Mouse (Mus musculus): ENCODE data around the gene Mefv. TPM values are rescaled to one million over a fixed set of nuclear protein-coding genes. Genes with fewer than 3 reads are reported as not detected.
"Not testable (repeated sequence)": the region's sequence is repeated elsewhere in the genome, so short reads cannot be mapped to it uniquely, and the experiment has no call there.

Gene Mefv
- not detected for total RNA-seq (2021)
- long read RNA-seq = 0 reads

DNA sequence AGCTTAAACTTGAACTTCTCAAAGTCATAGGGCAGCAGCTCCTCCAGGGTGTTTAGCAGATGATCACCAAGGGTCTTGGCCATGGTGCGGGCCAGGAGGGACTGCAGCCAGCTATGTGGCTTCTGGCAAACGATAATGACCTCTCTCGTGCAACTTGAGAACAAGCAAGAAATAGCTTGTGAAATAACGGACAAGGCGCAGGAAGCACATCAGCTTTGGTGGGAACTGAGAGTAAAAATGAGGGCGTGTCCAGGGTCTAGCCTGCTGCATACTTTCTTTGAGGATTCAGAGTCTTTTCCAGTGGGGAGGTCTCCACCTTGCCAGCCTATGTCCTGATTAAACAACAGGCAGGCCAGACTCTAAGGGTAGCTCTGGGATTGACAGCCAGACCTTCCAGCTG lies at the start of gene Mefv:
Gene Mefv (minus strand): TSS at position 118 of the 400 bp plus-strand sequence.
- no peak for DNase-seq (ENCODE audit: low spot score in 2 of 2)

DNA sequence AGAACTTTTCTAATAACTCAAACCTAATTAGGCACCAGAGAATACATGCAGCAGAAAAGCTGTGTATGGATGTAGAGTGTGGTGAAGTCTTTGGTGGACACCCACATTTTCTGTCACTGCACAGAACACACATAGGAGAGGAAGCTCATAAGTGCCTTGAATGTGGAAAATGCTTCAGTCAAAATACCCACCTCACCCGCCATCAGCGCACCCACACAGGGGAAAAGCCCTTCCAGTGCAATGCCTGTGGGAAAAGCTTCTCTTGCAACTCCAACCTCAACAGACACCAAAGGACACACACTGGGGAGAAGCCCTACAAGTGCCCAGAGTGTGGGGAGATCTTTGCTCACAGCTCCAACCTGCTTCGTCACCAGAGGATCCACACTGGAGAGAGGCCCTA lies 31.1 kb upstream of the Mefv start:
- no peak for DNase-seq (ENCODE audit: low spot score in 2 of 2)

- DNase-seq (ENCODE audit: low spot score in 2 of 2) = no peak
Measured at GRCm38 (mm10) chr16:3745656-3746055, 27.8 kb upstream of the Mefv start.

DNA sequence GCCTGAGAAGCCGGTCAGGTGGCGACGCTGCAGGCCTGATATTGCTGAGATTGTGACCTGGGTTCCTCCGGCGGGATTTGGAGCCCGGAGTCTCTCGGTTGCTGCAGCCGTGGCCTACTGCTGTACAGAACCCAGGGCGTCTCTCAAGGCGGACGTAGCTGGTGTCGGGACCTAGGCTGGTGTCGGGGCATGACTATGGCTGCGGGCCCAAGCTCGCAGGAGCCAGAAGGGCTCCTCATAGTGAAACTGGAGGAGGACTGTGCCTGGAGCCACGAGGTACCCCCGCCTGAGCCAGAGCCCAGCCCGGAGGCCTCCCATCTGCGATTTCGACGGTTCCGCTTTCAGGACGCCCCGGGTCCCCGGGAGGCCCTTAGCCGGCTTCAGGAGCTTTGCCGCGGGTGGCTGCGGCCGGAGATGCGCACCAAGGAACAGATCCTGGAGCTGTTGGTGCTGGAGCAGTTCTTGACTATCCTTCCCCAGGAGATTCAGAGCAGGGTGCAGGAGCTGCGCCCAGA lies 26.3 kb upstream of the Mefv start:
- DNase-seq (ENCODE audit: low spot score in 2 of 2) = no peak

GRCm38 (mm10) chr16:3743503-3744185 lies 25.7 kb upstream of the Mefv start, which contains the start of gene Zfp263:
Gene Zfp263, plus strand, starts transcription at chr16:3744093.
- DNase-seq (ENCODE audit: low spot score in 2 of 2) = peak; percentile 90 to 96

DNA sequence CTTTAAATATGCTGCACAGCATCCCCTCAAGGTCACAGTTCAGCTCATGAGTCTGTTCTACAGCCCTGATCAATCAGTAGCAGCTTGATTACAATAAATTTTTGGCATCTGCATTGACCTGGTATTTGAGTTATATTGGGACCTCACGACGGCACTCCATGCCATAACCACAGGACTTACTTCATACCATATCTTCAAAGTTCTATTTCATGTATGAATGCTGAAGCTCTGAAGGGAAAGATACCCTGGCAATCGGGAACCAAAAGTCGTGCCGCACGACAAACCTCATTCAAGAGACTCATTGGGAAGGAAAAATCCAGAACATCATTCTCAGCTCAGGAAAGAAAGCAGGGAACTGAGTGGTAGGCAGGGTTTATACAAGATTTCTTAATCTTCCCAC lies 24.6 kb upstream of the Mefv start:
- DNase-seq (ENCODE audit: low spot score in 2 of 2) = no peak

- no peak for DNase-seq (ENCODE audit: low spot score in 2 of 2)
Measured at GRCm38 (mm10) chr16:3733198-3733732, 15.4 kb upstream of the Mefv start.

DNA sequence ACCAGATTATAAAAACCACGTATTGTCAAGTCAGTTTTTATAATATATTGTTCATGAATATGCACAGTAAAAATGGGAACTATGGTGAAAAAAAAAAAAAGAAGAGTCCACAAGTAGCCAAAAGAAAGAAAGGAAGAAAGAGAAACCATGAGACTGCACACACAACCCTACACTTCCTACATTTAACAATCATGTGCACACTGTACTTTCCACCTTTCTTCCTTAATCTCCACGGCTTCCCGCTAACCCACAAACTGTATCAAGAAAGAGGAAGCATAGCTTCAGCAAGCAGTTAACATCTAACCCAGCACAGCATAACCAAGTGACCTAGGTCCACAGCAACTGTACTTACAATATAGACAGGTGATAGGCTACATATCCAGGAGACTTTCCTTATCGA lies 14.7 kb upstream of the Mefv start:
- DNase-seq (ENCODE audit: low spot score in 2 of 2) = no peak

DNA sequence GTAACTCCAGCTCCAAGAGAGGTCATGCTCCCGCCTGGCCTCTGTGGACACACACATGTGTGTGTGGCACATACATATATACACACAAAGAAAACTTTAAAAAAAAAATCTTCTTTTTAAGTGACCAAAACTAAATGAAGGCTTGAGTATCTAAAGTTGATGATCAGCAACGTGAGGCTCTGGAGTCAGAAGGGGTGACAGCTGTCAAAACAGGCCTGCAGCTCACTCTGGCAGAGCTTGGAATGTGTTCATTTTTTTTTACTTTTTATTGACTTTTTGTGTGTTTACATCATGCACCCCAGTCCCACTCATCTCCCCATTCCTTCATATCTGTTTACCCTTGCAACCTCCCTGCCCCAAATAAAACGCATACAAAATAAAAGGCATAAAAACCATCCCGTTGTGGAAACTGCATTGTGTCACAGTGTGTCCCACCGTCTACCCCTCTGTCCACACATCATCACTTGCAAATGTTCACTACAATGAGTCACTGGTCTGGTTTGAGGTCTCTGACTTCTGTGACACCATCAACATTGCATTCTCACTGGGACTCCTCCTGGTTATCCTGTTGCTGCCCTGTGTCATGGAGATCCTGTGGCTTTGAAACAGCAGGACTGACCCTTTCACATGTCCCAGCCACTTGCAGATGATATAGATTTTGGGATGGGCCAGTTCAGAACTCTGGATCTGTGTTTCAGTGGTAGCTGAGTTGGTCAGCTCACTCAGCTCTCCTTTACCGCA lies 10.3 kb upstream of the Mefv start:
- DNase-seq (ENCODE audit: low spot score in 2 of 2) = no peak

DNA sequence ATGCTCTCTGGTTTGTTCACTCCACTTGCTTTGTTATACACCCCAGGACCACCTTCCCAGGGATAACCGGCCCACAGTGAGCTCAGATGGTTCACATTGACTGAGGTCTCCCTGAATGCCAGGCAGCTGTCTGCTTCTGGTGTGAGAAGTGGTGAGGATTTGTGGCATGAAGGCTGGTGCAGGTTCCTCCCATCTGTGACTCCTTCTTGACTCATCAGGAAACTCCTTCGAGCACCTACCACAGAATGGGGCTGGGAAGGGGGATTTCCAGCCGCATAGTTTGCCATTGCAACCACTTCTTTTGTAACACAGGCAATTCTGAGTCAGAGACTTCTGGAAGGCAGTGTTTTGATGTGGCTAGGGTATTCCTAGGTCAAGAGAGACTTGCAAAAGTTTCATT lies 5.3 kb upstream of the Mefv start:
- no peak for DNase-seq (ENCODE audit: low spot score in 2 of 2)

- no peak for DNase-seq (ENCODE audit: low spot score in 2 of 2)
Measured at GRCm38 (mm10) chr16:3714731-3715130, 3.2 kb downstream of the Mefv start.

DNA sequence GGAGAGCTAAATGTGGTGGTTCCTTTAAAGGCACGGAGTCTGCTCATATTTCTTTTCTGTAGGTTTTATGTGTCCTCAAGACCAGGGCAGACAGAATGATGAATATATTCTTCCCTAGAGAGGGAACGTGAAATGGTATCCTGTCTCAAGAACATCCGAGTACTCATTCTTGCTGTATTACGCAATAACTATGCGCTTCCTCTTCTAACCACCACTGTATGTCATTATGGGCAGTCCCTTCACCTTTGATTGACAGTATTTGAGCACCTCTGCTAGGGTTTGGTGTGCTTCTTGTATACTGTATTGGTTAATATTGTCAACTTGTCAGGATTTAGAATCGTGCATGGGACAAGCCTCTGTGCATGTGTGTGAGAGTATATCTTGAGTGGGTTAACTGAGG lies 11.2 kb downstream of the Mefv start:
- no peak for DNase-seq (ENCODE audit: low spot score in 2 of 2)

DNA sequence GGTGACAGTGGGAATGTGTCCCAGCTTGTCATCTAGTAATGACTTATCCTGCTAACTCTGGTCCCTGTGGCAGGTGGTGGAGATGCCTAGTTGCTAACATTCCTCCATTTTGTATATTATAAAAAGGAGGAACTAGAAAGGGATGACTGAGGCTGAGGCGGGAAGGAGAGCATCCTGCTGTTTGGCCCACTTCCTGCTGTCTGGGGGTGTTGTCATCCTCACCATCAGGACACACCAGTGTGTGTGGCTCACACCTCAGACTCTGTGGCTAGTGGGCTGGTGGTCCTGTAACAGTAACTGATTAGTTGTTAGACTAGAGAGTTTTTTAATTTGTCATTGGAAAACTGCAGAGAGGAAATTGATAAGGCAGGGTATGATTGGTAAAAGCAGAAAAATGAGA lies 17.0 kb downstream of the Mefv start:
- no peak for DNase-seq (ENCODE audit: low spot score in 2 of 2)

- no peak for DNase-seq (ENCODE audit: low spot score in 2 of 2)
Measured at GRCm38 (mm10) chr16:3699281-3699680, 18.6 kb downstream of the Mefv start.

DNA sequence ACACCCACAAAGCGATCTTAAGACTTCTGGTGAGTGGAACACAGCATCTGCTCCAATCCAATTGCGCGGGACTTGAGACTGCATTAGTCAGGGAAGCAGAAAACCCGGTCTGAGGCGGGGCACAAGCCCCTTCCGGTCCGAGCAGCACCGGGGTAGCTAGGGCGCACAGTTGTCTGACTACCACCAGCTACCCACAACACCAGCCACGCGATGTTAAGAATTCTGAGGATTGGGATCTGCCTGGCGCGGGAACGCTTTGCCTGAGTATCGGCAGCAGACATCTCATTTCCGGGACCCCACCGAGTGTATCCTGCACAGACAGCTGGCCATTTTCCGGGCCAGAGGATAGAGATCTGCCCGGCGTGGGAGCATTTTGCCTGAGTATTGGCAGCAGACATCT lies 28.3 kb downstream of the Mefv start:
- not testable (repeated sequence) for DNase-seq (ENCODE audit: low spot score in 2 of 2)

Other genes starting within 250 kb of the Mefv start
- gene Olfr161, start 127.1 kb downstream of the Mefv start, total RNA-seq (2021) = not detected
- gene Zfp263, start 26.0 kb upstream of the Mefv start, total RNA-seq (2021) = 10 to 100 TPM; 18.6 to 19.6 TPM
- gene Olfr15, start 112.8 kb upstream of the Mefv start, total RNA-seq (2021) = not detected
- 1 to 10 TPM; 4.3 to 4.7 TPM for gene Zfp174, start 129.2 kb upstream of the Mefv start, total RNA-seq (2021)
- 10 to 100 TPM; 86.7 to 91.4 TPM for gene Naa60, start 154.3 kb upstream of the Mefv start, total RNA-seq (2021)
- 10 to 100 TPM; 20.6 to 22.9 TPM for gene Zfp597, start 166.5 kb upstream of the Mefv start, total RNA-seq (2021)
- not detected for gene Gm20695, start 166.6 kb upstream of the Mefv start, total RNA-seq (2021)
- 1 to 10 TPM; 5.9 to 7.2 TPM for gene 1700037C18Rik, start 190.6 kb upstream of the Mefv start, total RNA-seq (2021)
- gene Cluap1, start 190.7 kb upstream of the Mefv start, total RNA-seq (2021) = 10 to 100 TPM; 28.5 to 31.6 TPM

Measured in layer of hippocampus, adult 18-20 months (tissue).